Mouse (Mus musculus) retina, embryonic 14.5 days (tissue): ENCODE measurements around the gene Sfmbt2.

Experiments
- DNase-seq: peaks from one replicate; pipeline ENCODE4 v3.0.0-alpha.2; 2015; ENCODE audit warnings: low spot score

The Sfmbt2 gene

DNA sequence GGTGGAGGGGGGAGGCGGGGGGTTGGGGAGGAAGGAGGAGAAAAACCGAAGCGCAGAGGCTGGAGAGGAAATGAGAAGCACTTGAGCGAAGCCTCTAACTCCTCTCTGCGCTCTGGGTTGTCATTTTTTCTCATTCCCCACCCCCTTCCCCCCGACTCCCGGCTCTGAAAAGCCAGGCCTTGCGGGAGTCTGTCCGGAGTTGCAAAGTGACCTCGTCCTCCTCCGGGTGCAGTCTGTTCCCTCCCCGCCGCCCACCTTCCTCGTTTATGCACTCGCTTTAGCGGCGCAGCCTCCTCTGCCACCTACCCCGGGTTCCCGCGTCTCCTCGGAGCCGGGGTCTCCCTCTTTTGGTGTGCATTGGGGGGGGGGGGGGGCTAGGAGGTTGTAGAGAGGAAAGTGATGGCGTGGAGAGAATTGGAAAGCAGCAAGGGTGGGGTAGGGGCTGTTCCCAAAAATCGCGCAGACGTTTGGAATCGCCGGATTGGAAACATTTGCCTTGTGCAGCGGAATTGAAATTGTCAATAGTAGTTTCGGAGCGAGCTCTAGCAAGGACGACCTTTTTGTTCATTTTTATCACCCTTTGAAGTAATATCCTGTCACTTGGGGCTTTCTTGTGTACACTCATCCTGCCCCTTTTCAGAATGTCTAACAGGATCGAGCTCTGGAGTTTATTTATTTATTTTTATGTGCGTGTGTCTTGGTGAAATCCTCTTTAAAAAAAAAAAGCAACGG lies 2.6 kb downstream of the Sfmbt2 start:
- DNase-seq, result peak; percentile 55

DNA sequence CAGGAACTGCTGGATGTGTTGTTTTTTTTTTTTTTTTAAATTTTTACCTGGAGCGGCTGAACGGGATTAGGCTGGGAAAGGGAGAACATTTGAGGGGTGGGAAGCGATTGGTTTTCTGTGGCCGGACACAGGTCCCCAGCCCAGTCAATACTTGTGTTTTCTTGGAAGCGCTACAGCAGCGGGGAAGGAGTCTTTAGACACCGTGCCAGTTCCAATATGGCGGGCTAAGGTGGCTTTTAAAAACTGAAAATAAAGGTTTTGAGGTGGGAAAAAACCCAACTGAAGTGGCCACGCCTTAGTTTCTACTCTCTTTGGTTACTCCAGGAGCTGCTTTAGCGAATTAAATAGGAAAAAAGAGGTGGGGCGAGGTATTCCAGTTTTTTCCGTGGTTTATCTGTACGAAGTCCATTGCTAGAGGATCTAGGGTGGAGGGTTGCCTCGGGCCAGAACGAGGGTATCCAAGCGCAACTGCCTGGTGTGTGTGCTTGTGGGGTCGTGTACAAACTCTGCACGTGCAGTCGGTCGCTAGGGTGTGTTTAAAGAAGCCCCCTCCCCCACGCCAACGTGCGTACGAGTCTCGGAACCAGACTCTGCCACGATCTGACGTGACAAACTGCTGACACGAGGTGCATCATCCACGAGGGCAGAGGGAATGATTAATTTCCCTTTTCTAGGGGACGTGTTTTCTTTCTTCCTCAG lies 3.3 kb downstream of the Sfmbt2 start:
- peak; percentile 54 for DNase-seq

- DNase-seq, result peak; percentile 80
Observed at GRCm38 (mm10) chr2:10374207-10375023, 4.1 kb downstream of the Sfmbt2 start.

DNA sequence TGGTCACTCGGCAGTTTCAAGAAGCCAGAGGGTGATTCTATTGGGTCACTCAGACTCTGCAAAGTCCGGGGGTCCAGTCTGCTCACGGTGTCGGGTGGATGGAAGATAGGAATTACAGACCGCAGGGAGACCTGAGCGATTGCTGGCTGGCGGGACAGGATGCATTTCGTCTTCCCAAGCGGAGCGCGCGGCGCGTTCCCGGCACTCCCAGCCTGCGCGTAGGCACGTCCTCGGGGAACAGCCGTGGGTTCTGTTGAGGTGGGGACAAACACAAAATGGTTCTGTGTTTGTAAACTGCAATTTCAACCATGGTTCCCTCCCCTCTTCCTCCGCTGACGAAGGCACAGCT lies 4.7 kb downstream of the Sfmbt2 start:
- peak; percentile 39 for DNase-seq

DNA sequence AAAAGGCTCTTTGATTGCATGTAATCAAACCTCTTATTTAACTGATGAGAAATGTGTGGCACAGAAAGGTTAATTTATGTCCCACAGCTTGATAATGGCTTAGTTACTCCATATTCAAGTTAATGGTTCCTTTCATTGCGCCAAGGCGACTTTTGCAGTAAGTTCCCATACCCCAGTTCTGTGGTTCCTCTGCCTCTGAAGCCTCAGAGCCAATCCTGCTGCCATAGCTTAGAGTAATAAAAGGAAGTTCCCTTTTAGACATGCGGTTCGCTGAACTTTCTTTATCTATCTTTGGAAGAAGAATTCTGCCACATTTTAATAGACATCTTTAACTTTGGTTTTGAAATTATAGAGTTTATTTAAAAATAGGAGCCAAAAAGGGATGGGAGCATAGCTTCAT lies 19.7 kb downstream of the Sfmbt2 start:
- no peak for DNase-seq

GRCm38 (mm10) chr2:10390791-10391190 lies 20.5 kb downstream of the Sfmbt2 start:
- no peak for DNase-seq

DNA sequence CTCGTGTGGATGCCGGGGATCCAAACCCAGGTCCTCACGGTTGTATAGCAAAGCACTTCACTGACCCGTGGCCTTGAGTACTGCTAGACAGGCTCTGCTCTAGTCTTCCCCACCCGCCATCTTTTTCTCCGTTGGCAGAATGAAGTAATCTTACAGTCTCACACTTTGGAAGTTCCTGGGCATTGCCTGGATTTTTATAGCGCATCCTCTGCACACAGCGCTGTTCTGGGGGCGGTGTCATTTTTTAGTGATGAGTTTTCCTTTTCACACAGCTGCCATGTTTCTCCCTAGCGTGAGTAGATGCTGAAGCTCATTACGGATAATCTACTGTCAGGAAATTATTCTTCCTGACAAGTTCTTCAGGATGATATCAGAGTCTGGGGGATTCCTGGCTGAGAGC lies 24.8 kb downstream of the Sfmbt2 start:
- no peak for DNase-seq

DNA sequence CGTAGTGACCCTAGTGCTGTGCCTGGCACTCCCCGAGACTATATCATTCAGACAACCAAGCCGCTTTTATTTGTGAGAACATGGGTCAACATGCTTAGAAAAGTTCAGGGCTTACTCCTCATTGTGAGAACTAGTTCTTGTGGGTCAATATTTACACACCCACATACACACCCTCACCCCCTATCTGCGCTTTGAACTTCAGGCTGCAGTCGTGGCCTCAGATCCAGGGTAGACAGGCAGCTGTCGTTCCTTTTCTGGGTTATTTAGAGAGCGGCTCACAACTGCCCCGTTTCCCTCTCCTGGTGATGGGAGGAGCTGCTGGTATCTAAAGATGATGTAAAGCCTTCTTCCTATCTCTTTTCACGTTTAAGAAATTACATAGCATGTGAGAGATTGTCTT lies 27.5 kb downstream of the Sfmbt2 start:
- DNase-seq, result no peak

GRCm38 (mm10) chr2:10406151-10406550 lies 35.8 kb downstream of the Sfmbt2 start:
- no peak for DNase-seq

- no peak for DNase-seq
Observed at GRCm38 (mm10) chr2:10409422-10409821, 39.1 kb downstream of the Sfmbt2 start.

- no peak for DNase-seq
Observed at GRCm38 (mm10) chr2:10410069-10410468, 39.8 kb downstream of the Sfmbt2 start.

GRCm38 (mm10) chr2:10420944-10421420 lies 50.7 kb downstream of the Sfmbt2 start:
- DNase-seq, result no peak

DNA sequence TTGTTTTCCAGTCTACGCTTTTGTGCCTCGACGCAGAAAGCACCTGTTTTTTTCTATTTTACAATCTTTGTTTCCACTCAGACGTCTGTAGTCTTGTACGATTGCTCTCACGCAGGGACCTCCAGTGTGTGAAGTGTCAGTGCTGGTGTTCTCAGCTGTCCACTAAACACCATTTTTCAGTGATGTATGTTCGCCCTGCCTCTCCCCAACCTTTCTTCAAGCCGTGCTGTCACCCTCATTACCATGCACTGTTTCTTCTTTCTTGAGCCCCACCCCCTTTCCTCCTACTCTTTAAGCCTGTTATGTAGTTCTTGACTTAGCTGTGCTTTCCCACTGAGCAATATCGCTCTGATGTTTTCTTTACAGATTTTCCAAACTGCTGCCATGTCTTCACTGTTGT lies 67.0 kb downstream of the Sfmbt2 start:
- DNase-seq, result no peak

DNA sequence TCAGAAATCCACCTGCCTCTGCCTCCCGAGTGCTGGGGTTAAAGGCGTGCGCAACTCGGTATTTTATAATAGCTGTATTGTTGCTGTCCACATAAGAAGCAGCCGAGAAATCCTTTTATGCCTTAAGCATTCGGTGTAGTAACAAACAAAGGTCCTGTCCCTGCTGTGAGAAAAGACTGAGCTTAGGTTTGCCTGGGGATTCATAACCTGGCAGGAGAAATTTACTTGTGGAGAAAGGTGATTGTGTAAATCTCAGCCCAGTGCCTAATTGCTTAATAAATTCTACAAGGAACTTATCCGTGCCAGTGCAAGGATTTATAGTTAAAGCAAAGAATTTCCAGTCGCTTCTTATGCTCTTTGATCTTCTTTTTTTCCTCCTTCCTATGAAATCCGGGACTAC lies 71.5 kb downstream of the Sfmbt2 start:
- DNase-seq, result no peak

DNA sequence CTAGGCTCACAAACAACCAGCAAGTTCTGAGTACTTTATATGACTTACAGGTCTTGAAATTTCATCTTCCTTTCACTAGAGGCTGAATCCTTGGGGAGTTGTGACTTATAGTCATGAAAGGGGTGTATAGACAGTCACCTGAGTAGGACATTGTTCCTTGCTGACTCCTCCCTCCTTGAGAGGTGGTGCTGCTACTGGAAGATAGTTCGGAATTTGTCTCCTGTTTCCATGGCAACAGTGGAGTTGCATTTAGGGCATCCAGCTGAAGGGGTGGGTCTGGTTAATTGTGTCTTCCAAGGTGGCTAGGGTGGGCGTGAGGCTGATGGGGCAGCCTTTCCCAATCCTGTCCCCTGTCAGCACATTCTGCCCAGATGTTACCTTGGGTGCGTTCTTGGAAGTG lies 83.3 kb downstream of the Sfmbt2 start:
- DNase-seq, result no peak

- DNase-seq, result no peak
Observed at GRCm38 (mm10) chr2:10458309-10458708, 88.0 kb downstream of the Sfmbt2 start.

GRCm38 (mm10) chr2:10516516-10516915 lies 146.2 kb downstream of the Sfmbt2 start:
- DNase-seq, result no peak

- no peak for DNase-seq
Observed at GRCm38 (mm10) chr2:10521719-10522415, 151.6 kb downstream of the Sfmbt2 start.

DNA sequence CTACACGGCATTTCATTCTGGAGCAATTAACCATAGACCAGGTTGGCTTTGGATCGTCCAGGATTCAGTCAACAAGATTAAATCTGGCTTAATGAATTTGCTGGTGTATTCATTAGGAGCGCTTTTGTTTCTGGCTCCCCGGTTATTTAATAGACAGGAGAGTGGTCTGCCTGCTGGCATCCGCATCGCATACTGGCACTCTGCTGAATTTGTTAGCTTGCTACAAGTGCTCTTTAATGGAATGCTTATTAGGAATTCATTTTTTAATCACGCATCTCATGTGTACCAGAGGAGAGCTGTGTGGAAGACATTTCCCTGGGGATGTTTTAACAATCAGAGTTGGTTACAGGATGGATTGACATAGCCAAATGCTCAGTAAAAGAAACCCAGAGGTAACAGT lies 155.3 kb downstream of the Sfmbt2 start:
- peak; percentile 22 for DNase-seq

GRCm38 (mm10) chr2:10541762-10542161 lies 171.5 kb downstream of the Sfmbt2 start:
- DNase-seq, result no peak

DNA sequence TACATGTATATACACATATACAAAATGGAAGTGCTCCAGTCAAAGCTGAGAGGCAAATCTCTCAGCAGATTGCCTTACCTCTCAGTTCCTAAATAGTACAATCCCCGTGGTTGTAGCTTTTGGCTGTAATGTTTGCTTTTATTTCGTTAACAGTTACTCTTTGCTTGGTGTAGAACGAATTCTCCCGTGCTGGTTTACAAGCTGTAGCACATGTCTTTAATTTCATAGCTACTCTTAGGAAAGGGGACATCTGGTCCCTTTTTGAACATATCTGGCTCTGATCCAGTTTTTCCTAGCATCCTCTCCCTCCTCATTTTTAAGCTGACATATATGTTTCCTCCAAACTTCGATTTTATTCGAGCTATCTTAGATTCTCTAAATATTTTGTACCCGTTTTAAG lies 172.1 kb downstream of the Sfmbt2 start:
- no peak for DNase-seq

DNA sequence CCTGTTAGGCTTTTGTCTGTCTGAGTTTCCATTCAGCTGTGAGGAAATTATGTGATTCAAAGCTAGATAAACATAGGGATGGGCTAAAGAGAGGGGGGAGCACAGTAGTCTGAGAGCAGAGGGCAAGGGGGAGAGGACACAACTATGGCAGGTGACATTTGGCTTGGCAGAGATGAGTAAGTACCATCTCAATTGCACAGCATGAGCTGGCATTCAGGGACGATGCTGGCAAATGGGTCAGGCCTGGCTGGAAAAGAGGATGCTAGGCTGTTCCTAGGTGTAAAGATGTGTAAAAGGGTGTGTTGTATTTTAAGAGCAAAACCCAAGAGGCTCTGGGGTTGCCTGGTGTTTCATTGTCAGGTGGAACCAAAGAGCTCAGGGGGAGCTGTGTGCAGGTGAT lies 188.5 kb downstream of the Sfmbt2 start:
- no peak for DNase-seq
